Mouse (Mus musculus) c-Kit-positive CD71-positive TER-119-positive erythroid progenitor cells, embryonic 14.5 days (primary cell): ENCODE measurements around the gene Nt5e.

Source experiments
- DNase-seq: peaks from one replicate; pipeline ENCODE4 v3.0.0-alpha.2; 2013; ENCODE audit warnings: low spot score

The Nt5e gene

DNA sequence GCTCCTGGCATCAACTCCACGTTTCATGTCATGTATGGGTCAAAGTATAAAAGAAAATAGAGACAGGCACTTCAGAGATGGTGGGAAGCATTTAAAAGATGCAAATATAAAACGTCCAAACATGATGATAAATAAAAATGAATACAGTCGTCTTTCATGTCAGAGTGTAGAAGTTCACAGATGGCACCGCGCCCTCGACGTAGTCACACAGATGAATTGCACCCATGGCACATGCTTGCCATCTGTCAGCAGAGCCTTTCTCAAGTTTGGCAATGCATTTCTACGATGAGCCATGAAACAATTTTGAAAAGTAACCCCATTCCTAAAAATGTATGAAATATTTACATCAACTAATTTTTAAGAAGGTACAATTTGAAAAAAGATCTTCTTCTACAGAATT is 67.9 kb downstream of the Nt5e start:
- DNase-seq: no peak

DNA sequence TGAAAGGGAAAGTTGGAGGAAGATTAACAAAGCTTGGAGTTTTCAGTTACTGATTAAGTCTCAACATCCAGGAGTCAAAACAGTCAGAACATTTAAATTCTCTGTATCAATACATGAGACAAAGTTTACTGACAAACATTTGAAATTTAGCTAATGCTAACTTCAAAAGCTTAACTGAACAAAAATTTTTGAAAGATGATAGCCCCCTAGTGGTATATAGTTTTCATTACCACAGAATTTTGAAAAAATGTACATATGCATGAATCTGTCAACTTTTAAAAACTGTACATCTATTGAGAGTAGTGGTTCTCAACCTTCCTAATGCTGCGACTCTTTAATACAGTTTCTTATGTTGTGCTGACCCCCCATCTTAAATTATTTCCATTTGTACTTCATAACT is 71.5 kb downstream of the Nt5e start:
- no peak for DNase-seq

DNA sequence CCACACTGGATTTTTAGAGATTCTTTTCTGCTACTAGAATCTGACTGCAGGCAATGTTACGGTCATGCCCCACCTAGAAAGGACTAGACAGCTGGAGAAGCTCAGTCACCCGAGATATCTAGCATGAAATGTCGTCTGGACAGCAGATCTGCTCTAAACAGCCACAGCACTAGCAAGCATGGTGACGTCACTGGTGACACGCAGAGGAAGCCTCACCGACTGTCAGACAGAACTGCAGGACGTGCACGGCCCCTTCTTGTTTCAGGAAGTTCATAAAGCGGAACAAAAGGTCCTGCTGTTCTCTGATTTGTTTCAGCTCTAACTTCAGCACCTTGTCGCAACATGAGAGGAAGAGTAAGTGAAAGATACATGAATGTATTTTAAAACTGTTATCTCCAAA is 77.1 kb downstream of the Nt5e start:
- DNase-seq: peak; percentile 59

DNA sequence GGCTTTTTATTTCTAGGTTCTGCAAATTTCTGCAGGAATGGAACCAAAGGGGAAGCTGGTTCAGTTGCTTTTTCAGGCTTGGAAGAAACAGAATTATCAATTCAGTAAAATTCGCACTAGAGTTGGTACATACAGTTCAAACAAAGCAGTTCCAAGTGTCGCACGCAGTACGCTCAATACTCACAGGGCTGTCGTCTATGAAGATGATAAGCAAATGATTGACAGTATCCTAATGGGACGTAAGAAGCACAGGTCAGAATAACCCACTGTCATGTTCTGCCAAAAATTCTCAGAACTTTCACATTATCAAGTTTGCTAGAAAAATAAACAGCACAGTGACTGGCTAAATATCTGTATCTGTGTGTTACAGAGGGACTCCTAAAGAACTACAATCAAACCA is 77.5 kb downstream of the Nt5e start:
- peak; percentile 19 for DNase-seq

- DNase-seq: no peak
These were observed 83.0 kb downstream of the Nt5e start for GRCm38 (mm10) chr9:88409978-88410377.

- no peak for DNase-seq
These were observed 89.8 kb downstream of the Nt5e start for GRCm38 (mm10) chr9:88416752-88417151.
